ENCODE assay signal across 8 mouse cellular contexts in the genomic region with DNA sequence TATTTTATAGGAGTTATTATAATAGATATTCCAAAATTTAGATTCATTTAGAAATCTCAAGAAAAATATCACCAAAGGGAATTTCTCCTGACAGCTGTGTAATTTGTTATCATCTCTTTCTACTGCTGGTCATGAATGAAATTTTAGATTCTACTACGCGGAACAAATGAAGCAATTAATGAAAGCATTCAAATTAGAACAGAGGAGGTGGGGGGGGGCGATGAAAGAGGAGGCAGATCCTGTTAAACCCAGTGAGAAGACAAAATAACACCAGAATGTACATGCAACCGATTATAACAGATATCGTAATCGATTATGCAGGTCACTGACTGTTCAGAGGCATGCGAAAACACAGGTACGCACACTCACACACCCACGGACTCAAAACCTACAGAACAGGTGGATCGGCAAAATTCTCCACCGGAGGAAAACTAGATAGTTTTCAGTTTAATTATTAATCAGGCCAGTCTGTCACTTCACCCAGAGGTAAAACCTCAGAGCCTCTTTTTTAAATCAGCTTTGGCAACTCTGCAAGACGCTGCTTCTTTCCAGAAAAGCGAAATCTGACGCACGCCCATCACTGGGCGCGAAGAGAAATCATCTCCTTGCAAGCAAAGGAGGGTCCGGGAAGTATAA. TPM values are rescaled to one million over a fixed set of nuclear protein-coding genes. Genes with fewer than 3 reads are reported as not detected.
DNase-seq lines count a peak whose midpoint lies in the region; ATAC-seq and TF ChIP-seq lines count a peak whose summit lies in the region.

No protein-coding gene starts in this region.

- H3K36me3 ChIP-seq in heart, embryonic 16.5 days (ENCODE audit: control insufficient read depth, insufficient read depth) = no peaks in the 10 kb centered on the region
- no peaks in the 10 kb centered on the region for H3K36me3 ChIP-seq in limb, embryonic 15.5 days
- no peaks in the 10 kb centered on the region for H3K36me3 ChIP-seq in small intestine, adult 2 months (ENCODE audit: control insufficient read depth, insufficient read depth, low read length)

- DNase-seq in heart, postnatal 36 days = no peak
- DNase-seq in Muller cell, postnatal 12 days (ENCODE audit: inconsistent ontology term) = peak; percentile 56
- DNase-seq in thymus, postnatal 25 days = no peak
- DNase-seq in gastrocnemius, postnatal 4 days (ENCODE audit: low spot score in 2 of 2) = no peak

- H3K9me3 ChIP-seq in heart, embryonic 16.5 days (replicated peaks; ENCODE audit: control insufficient read depth, low read length) = no peaks in the 10 kb centered on the region
- H3K9me3 ChIP-seq in limb, embryonic 15.5 days = no peaks in the 10 kb centered on the region

- H3K4me1 ChIP-seq in heart, embryonic 16.5 days (ENCODE audit: control insufficient read depth, insufficient read depth, low read length) = no peaks in the 10 kb centered on the region
- H3K4me1 ChIP-seq in limb, embryonic 15.5 days = no peaks in the 10 kb centered on the region
- peaks cover under 1% of the 10 kb centered on the region; the same call in 1 of the 2 replicates for H3K4me1 ChIP-seq in small intestine, adult 2 months (ENCODE audit: control insufficient read depth, insufficient read depth, insufficient read length, low read length)

- H3K4me2 ChIP-seq in heart, embryonic 16.5 days (ENCODE audit: low read depth, low read length) = peak overlapping the region; percentile 99
- peak overlapping the region; percentile 94 for H3K4me2 ChIP-seq in limb, embryonic 15.5 days

- no peak for ATAC-seq in heart, embryonic 16.5 days (replicated peaks; ENCODE audit: extremely low read depth, insufficient read depth, low FRiP score)
- 0 out of 2 replicates have a peak, but pooled peaks have one; percentile 7 for ATAC-seq in granulocyte monocyte progenitor cell, adult 5-6 weeks (replicated peaks; ENCODE audit: poor library complexity, severe bottlenecking)
- ATAC-seq in limb, embryonic 15.5 days (ENCODE audit: insufficient number of reproducible peaks, low FRiP score, low TSS enrichment, low read depth) = no peak

- peak overlapping the region; percentile 76 for H3K27ac ChIP-seq in heart, embryonic 16.5 days (ENCODE audit: low read length)
- H3K27ac ChIP-seq in limb, embryonic 15.5 days = peak overlapping the region; percentile 73; the same call in 1 of the 2 replicates
- peak overlapping the region; percentile 14; the same call in 1 of the 2 replicates for H3K27ac ChIP-seq in small intestine, adult 2 months (ENCODE audit: insufficient read depth, low read depth, low read length)

- TF ChIP-seq POLR2A in small intestine, adult 2 months (IDR thresholded peaks at IDR 0.05; ENCODE audit: low read depth, low read length) = no peak

- no peaks in the 10 kb centered on the region for H3K27me3 ChIP-seq in heart, embryonic 16.5 days (ENCODE audit: control insufficient read depth, insufficient read depth, low read length)
- no peaks in the 10 kb centered on the region for H3K27me3 ChIP-seq in limb, embryonic 15.5 days
- H3K27me3 ChIP-seq in small intestine, adult 2 months (ENCODE audit: control insufficient read depth, insufficient read depth, low read length) = no peaks in the 10 kb centered on the region

- H3K4me3 ChIP-seq in heart, embryonic 16.5 days (ENCODE audit: low read length) = peak overlapping the region; percentile 82
- H3K4me3 ChIP-seq in limb, embryonic 15.5 days = peak overlapping the region; percentile 67
- peak overlapping the region; percentile 68 for H3K4me3 ChIP-seq in small intestine, adult 2 months (ENCODE audit: low read depth, low read length)

- TF ChIP-seq CTCF in small intestine, adult 2 months (IDR thresholded peaks at IDR 0.05; ENCODE audit: extremely low read depth, insufficient read length, insufficient replicate concordance, low read depth, low read length) = no peak

- peak overlapping the region; percentile 86 for H3K9ac ChIP-seq in heart, embryonic 16.5 days (ENCODE audit: low read length)
- H3K9ac ChIP-seq in limb, embryonic 15.5 days = peak overlapping the region; percentile 60

- intact Hi-C loops in heart, postnatal 36 days (cut with DNase I) = no loop called here

- WGBS in heart, embryonic 16.5 days = 6% methylated on average over 18 of the region's 18 CpGs
- WGBS in limb, embryonic 15.5 days = 3% methylated on average over 18 of the region's 18 CpGs
- WGBS in small intestine, adult 2 months = 3% methylated on average over 18 of the region's 18 CpGs

RNA-seq across cellular contexts. Expression of a gene that starts 0.8 kb away (rescaled TPM):
- 2.7 TPM in 2 replicates for polyA plus RNA-seq in heart, embryonic 16.5 days (2015; fragmentation: Nextera tagmentation; extraction: Ambion mirVana)
- 1 to 10 TPM; 4.1 to 5.3 TPM for total RNA-seq in heart, postnatal 36 days (2021)
- total RNA-seq in granulocyte monocyte progenitor cell, adult 5-6 weeks (2014; fragmentation: Nextera tagmentation) = not detected in 2 replicates
- total RNA-seq in granulocyte monocyte progenitor cell, adult 5-6 weeks (2017) = 0.39 and 0.67 TPM in 2 replicates
- polyA plus RNA-seq in limb, embryonic 15.5 days (2015; fragmentation: Nextera tagmentation; extraction: Ambion mirVana) = 5.3 and 6.0 TPM in 2 replicates
- 0.51 and 0.61 TPM in 2 replicates for polyA plus RNA-seq in small intestine, adult 2 months (2012; rRNA removed)
- total RNA-seq in gastrocnemius, postnatal 4 days (2021) = 1 to 10 TPM; 8.6 to 9.0 TPM

Comparison
In these comparisons a context has a peak if more than half of its experiments do, and no peak if none do; other contexts are left out.
1. H3K27ac ChIP-seq: peak in every context shown above with its lines; median percentile 76 in heart, embryonic 16.5 days; 73 in limb, embryonic 15.5 days; 14 in small intestine, adult 2 months.